Mouse (Mus musculus): ENCODE measurements around the gene Nos2. TPM values are rescaled to one million over a fixed set of nuclear protein-coding genes. Genes with fewer than 3 reads are reported as not detected.

Gene Nos2
- polyA plus RNA-seq, 1 experiment, result 0.38 TPM

DNA sequence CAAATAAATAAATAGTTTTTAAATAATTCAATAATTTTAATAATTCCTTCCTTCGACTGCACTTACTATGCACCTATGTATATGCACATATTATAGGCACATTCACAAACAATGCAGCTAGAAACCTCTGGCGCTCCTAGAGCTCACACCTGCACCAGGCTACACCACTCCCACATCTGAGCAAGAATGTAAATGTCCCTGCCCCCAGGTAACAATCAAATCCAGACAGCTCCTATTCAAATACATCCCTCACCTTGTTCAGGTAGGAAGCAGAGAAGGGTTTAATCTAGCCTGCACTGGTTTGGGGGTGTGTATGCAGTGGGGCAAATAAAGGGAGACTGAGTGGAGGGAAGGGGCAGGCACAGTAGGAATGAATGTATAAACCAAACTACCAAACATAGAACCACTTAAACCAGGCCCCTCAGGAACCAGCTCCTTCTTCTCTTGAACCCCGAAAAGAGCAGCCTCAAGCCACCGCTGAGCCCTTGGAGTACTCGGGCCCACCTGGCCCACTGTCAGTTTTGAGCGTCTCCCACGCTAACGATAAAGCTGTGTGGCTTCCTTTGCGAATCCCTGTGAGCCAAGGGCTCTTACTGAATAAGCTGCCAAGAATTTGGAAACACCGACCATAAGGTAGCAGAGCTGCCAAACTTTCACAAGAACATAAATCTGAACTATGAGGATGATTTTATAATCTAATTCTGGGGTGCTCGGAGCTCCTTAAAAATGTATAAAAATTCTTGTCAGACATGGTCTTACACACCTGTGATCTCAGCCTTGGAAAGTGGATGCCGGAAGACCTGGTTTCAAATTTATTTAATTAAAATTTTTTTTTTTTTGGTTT is 57.8 kb downstream of the Nos2 start:
- Histone ChIP-seq H3K4me3 (no peak overlapping the region), H3K4me2 (ENCODE audit: low read depth) (no peak overlapping the region), H3K27me3 (ENCODE audit: control insufficient read depth, insufficient read depth, insufficient read length) (no peaks in the 10 kb centered on the region), H3K79me2 (ENCODE audit: control insufficient read depth, insufficient read depth) (no peaks in the 10 kb centered on the region), H3K36me3 (ENCODE audit: control insufficient read depth, insufficient read depth) (no peaks in the 10 kb centered on the region), H3ac (ENCODE audit: control insufficient read depth, insufficient read length) (no peak overlapping the region)
- no peak for TF ChIP-seq E2F4 (IDR thresholded peaks at IDR 0.05; ENCODE audit: insufficient read depth)
- no peak for TF ChIP-seq USF1 (IDR thresholded peaks at IDR 0.05; ENCODE audit: low read depth)
- TF ChIP-seq REST (IDR thresholded peaks at IDR 0.05; ENCODE audit: insufficient read depth, insufficient read length), result no peak
- TF ChIP-seq TCF3 (IDR thresholded peaks at IDR 0.05; ENCODE audit: insufficient read length, low read depth), result no peak
- no peak for TF ChIP-seq POLR2AphosphoS2 (IDR thresholded peaks at IDR 0.05; ENCODE audit: insufficient read length, low read depth)

GRCm38 (mm10) chr11:78980083-78980634 is 59.6 kb downstream of the Nos2 start:
- TF ChIP-seq MYOG (IDR thresholded peaks at IDR 0.05; ENCODE audit: control insufficient read depth in 1 of 3, insufficient read depth in 1 of 3, insufficient read length in 2 of 3, low read depth in 2 of 3) (no peak), REST (IDR thresholded peaks at IDR 0.05; ENCODE audit: insufficient read depth, insufficient read length) (no peak)

GRCm38 (mm10) chr11:78982042-78982441 is 61.5 kb downstream of the Nos2 start:
- H3K36me3 ChIP-seq (ENCODE audit: control insufficient read depth, insufficient read depth), result no peaks in the 10 kb centered on the region
- no peak overlapping the region for H3K4me3 ChIP-seq
- H3K79me2 ChIP-seq (ENCODE audit: control insufficient read depth, insufficient read depth), result no peaks in the 10 kb centered on the region
- H3K27me3 ChIP-seq (ENCODE audit: control insufficient read depth, insufficient read depth, insufficient read length), result no peaks in the 10 kb centered on the region
- TF ChIP-seq E2F4 (IDR thresholded peaks at IDR 0.05; ENCODE audit: insufficient read depth) (no peak), CEBPB (IDR thresholded peaks at IDR 0.05; ENCODE audit: insufficient read depth, poor library complexity, severe bottlenecking) (no peak), SRF (IDR thresholded peaks at IDR 0.05; ENCODE audit: control insufficient read depth, insufficient read length, low read depth) (no peak), POLR2A (IDR thresholded peaks at IDR 0.05; ENCODE audit: insufficient read length, low read depth) (no peak)
- no peak overlapping the region for H3K4me2 ChIP-seq (ENCODE audit: low read depth)
- no peak overlapping the region for H3ac ChIP-seq (ENCODE audit: control insufficient read depth, insufficient read length)

More at GRCm38 (mm10) chr11:78980083-78980634, 59.6 kb downstream of the Nos2 start:
- Histone ChIP-seq H3K4me2 (ENCODE audit: low read depth) (no peak overlapping the region), H3K36me3 (ENCODE audit: control insufficient read depth, insufficient read depth) (no peaks in the 10 kb centered on the region), H3K4me3 (no peak overlapping the region), H3K27me3 (ENCODE audit: control insufficient read depth, insufficient read depth, insufficient read length) (no peaks in the 10 kb centered on the region), H3ac (ENCODE audit: control insufficient read depth, insufficient read length) (no peak overlapping the region), H3K79me2 (ENCODE audit: control insufficient read depth, insufficient read depth) (no peaks in the 10 kb centered on the region)

- H3K27me3 ChIP-seq (ENCODE audit: control insufficient read depth, insufficient read depth, insufficient read length), result no peaks in the 10 kb centered on the region
- H3ac ChIP-seq (ENCODE audit: control insufficient read depth, insufficient read length), result no peak overlapping the region
- H3K36me3 ChIP-seq (ENCODE audit: control insufficient read depth, insufficient read depth), result no peaks in the 10 kb centered on the region
- no peak overlapping the region for H3K4me3 ChIP-seq
- TF ChIP-seq REST (IDR thresholded peaks at IDR 0.05; ENCODE audit: insufficient read depth, insufficient read length) (no peak), MAX (IDR thresholded peaks at IDR 0.05; ENCODE audit: low read depth) (no peak), E2F4 (IDR thresholded peaks at IDR 0.05; ENCODE audit: insufficient read depth) (no peak), SRF (IDR thresholded peaks at IDR 0.05; ENCODE audit: control insufficient read depth, insufficient read length, low read depth) (no peak), CEBPB (IDR thresholded peaks at IDR 0.05; ENCODE audit: insufficient read depth, poor library complexity, severe bottlenecking) (no peak), TCF12 (IDR thresholded peaks at IDR 0.05; ENCODE audit: insufficient read depth, poor library complexity, severe bottlenecking) (no peak), USF1 (IDR thresholded peaks at IDR 0.05; ENCODE audit: low read depth) (no peak), POLR2A (IDR thresholded peaks at IDR 0.05; ENCODE audit: insufficient read length, low read depth) (no peak), TCF3 (IDR thresholded peaks at IDR 0.05; ENCODE audit: insufficient read length, low read depth) (no peak), MYOD1 (IDR thresholded peaks at IDR 0.05; ENCODE audit: control insufficient read depth in 1 of 3, insufficient read length in 2 of 3, low read depth in 2 of 3) (no peak)
- H3K4me2 ChIP-seq (ENCODE audit: low read depth), result no peak overlapping the region
- H3K79me2 ChIP-seq (ENCODE audit: control insufficient read depth, insufficient read depth), result no peaks in the 10 kb centered on the region
These were observed 62.1 kb downstream of the Nos2 start for GRCm38 (mm10) chr11:78982513-78983291.

DNA sequence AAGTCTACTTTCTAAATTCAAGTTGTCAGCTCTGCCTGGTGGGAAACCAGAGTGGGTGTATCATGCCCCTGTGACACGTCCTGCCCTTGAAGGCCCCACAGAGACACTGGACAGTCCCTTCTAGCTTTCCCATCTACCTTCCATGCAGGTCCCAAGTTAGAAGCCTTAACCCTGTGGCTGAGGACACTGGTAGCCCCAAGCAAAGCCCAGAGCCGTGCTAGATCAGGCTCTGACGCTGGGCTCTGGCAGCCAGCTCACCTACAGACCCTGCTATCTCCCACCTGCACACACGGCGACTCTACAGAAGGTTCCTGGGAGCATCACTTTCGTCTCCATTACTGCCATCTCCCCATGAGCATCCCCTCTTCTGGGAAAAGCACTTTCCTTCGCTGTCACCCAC is 63.0 kb downstream of the Nos2 start:
- no peaks in the 10 kb centered on the region for H3K27me3 ChIP-seq (ENCODE audit: control insufficient read depth, insufficient read depth, insufficient read length)
- H3K4me3 ChIP-seq, result peak overlapping the region; percentile 16
- H3K79me2 ChIP-seq (ENCODE audit: control insufficient read depth, insufficient read depth), result no peaks in the 10 kb centered on the region
- TF ChIP-seq CEBPB (IDR thresholded peaks at IDR 0.05; ENCODE audit: insufficient read depth, poor library complexity, severe bottlenecking) (no peak), TCF12 (IDR thresholded peaks at IDR 0.05; ENCODE audit: insufficient read depth, poor library complexity, severe bottlenecking) (no peak), USF1 (IDR thresholded peaks at IDR 0.05; ENCODE audit: low read depth) (no peak), REST (IDR thresholded peaks at IDR 0.05; ENCODE audit: insufficient read depth, insufficient read length) (no peak), MYOG (IDR thresholded peaks at IDR 0.05; ENCODE audit: control insufficient read depth in 1 of 3, insufficient read depth in 1 of 3, insufficient read length in 2 of 3, low read depth in 2 of 3) (no peak), E2F4 (IDR thresholded peaks at IDR 0.05; ENCODE audit: insufficient read depth) (no peak), POLR2A (IDR thresholded peaks at IDR 0.05; ENCODE audit: insufficient read length, low read depth) (no peak)
- H3ac ChIP-seq (ENCODE audit: control insufficient read depth, insufficient read length), result no peak overlapping the region
- H3K4me2 ChIP-seq (ENCODE audit: low read depth), result no peak overlapping the region
- no peaks in the 10 kb centered on the region for H3K36me3 ChIP-seq (ENCODE audit: control insufficient read depth, insufficient read depth)
